Mouse (Mus musculus) left cerebral cortex, adult 2 months (tissue): ENCODE results near the gene Brap. TPM values are rescaled to one million over a fixed set of nuclear protein-coding genes. Genes with fewer than 3 reads are reported as not detected.
A peak's percentile ranks its signal among the peaks of the same experiment; 100 is the strongest.
"Not testable (repeated sequence)": the region's sequence is repeated elsewhere in the genome, so short reads cannot be mapped to it uniquely, and the experiment has no call there.

Experiments
- DNase-seq, 2 experiments: peaks; one replicate each; pipeline ENCODE4 v3.0.0; 2021 to 2022; ENCODE audit warnings: low spot score in 2 of 2, mixed read lengths in 1 of 2; ENCODE audit errors: extremely low spot score in 1 of 2
- H3K27ac ChIP-seq: fragments of 200-600 bp; 2 replicates; pipeline ENCODE4 v1.8.1; 2022
- H3K4me3 ChIP-seq: fragments of 200-600 bp; 2 replicates; pipeline ENCODE4 v1.8.1; 2022
- CTCF ChIP-seq: fragments of 200-600 bp; IDR thresholded peaks from 2 replicates; pipeline ENCODE4 v1.8.1; 2022; ENCODE audit warnings: antibody characterized with exemption, mild to moderate bottlenecking, moderate library complexity
- intact Hi-C: fragments of 180-260 bp; cut with DNase I; formaldehyde crosslinking; loops from one replicate; pipeline ENCODE4 v1.15.1; 2025
- long read RNA-seq, 2 experiments: library from polyadenylated mRNA; stranded (forward); transcript quantifications; one replicate each; pipeline ENCODE4 v2.0.0; 2021; ENCODE audit warnings: borderline mapping rate in 2 of 2
- total RNA-seq, 2 experiments: library from RNA; stranded (reverse); gene quantifications; 2 replicates each; pipeline ENCODE4 v1.2.3; 2021

The Brap gene
- total RNA-seq: 10 to 100 TPM; 67.3 to 68.0 TPM
- long read RNA-seq, experiment 1, full-length matches to known transcripts: 131 of 154 reads
- long read RNA-seq, experiment 1, partial matches to known transcripts: 8 of 154 reads
- long read RNA-seq, experiment 1, other reads (novel, unspliced or antisense): 15 of 154 reads
- long read RNA-seq, experiment 2, full-length matches to known transcripts: 102 of 125 reads
- long read RNA-seq, experiment 2, partial matches to known transcripts: 6 of 125 reads
- long read RNA-seq, experiment 2, other reads (novel, unspliced or antisense): 17 of 125 reads

- TF ChIP-seq CTCF: no peak
- DNase-seq: peak; percentile 95 to 97
- H3K27ac ChIP-seq: peak within 1 kb of the TSS; percentile 95
- intact Hi-C loops: loop anchor here (1.0 to 5.0 kb wide), 3 partner anchors 41 to 122 kb away; partner anchors contain the start of gene Atxn2
- peak within 1 kb of the TSS; percentile 91 for H3K4me3 ChIP-seq
These were observed at the start of gene Brap, which contains the start of gene Acad10 for GRCm38 (mm10) chr5:121660059-121660896. Gene Brap, plus strand, starts transcription at chr5:121660563. Gene Acad10, minus strand, starts transcription at chr5:121660514.

GRCm38 (mm10) chr5:121612036-121612435, 48.3 kb upstream of the Brap start:
- H3K27ac ChIP-seq: no peak overlapping the region
- TF ChIP-seq CTCF: no peak
- no peak for DNase-seq
- intact Hi-C loops: loop anchor here (1.0 kb wide), 1 partner anchor 44 kb away; no protein-coding TSS in a partner anchor
- no peak overlapping the region for H3K4me3 ChIP-seq

- H3K4me3 ChIP-seq, intact Hi-C loops, H3K27ac ChIP-seq, DNase-seq: not testable (repeated sequence)
These were observed 45.4 kb upstream of the Brap start for GRCm38 (mm10) chr5:121614921-121615320.

GRCm38 (mm10) chr5:121618592-121619513, 41.5 kb upstream of the Brap start, which contains the start of gene Acad12:
Gene Acad12, minus strand, starts transcription at chr5:121618938.
- peak; percentile 74 to 77 for DNase-seq
- TF ChIP-seq CTCF: no peak
- Histone ChIP-seq H3K4me3 (peak within 1 kb of the TSS; percentile 66), H3K27ac (peak within 1 kb of the TSS; percentile 96)
- intact Hi-C loops: loop anchor here (1.0 kb wide), 2 partner anchors 41 to 58 kb away; partner anchors contain the start of genes Acad10 and Brap

GRCm38 (mm10) chr5:121621102-121621501, 39.3 kb upstream of the Brap start:
- TF ChIP-seq CTCF: no peak
- intact Hi-C loops: no loop called here
- no peak overlapping the region for H3K4me3 ChIP-seq
- H3K27ac ChIP-seq: no peak overlapping the region
- DNase-seq: no peak

GRCm38 (mm10) chr5:121623241-121623640, 37.1 kb upstream of the Brap start:
- H3K4me3 ChIP-seq: no peak overlapping the region
- intact Hi-C loops: no loop called here

GRCm38 (mm10) chr5:121627871-121628270, 32.5 kb upstream of the Brap start:
- DNase-seq: peak; percentile 50 to 74
- intact Hi-C loops: no loop called here
- H3K27ac ChIP-seq: no peak overlapping the region
- peak; percentile 90 for TF ChIP-seq CTCF
- H3K4me3 ChIP-seq: no peak overlapping the region

More at GRCm38 (mm10) chr5:121623241-121623640, 37.1 kb upstream of the Brap start:
- no peak for DNase-seq
- H3K27ac ChIP-seq: no peak overlapping the region
- TF ChIP-seq CTCF: no peak

- TF ChIP-seq CTCF: peak; percentile 6
- H3K27ac ChIP-seq, H3K4me3 ChIP-seq, DNase-seq, intact Hi-C loops: not testable (repeated sequence)
These were observed 29.2 kb upstream of the Brap start for GRCm38 (mm10) chr5:121631106-121631647.

GRCm38 (mm10) chr5:121632804-121633203, 27.6 kb upstream of the Brap start:
- Histone ChIP-seq H3K27ac (no peak overlapping the region), H3K4me3 (no peak overlapping the region)
- intact Hi-C loops: no loop called here
- no peak for TF ChIP-seq CTCF
- no peak for DNase-seq

- Histone ChIP-seq H3K4me3 (no peak overlapping the region), H3K27ac (no peak overlapping the region)
- intact Hi-C loops: no loop called here
- TF ChIP-seq CTCF: no peak
- DNase-seq: no peak
These were observed 25.7 kb upstream of the Brap start for GRCm38 (mm10) chr5:121634668-121635067.

- intact Hi-C loops: no loop called here
- Histone ChIP-seq H3K4me3 (no peak overlapping the region), H3K27ac (no peak overlapping the region)
- DNase-seq: no peak
- TF ChIP-seq CTCF: no peak
These were observed 23.1 kb upstream of the Brap start for GRCm38 (mm10) chr5:121637296-121637695.
